Mouse (Mus musculus): Measurements from ENCODE around the gene Tshb.
A peak's percentile ranks its signal among the peaks of the same experiment; 100 is the strongest.

The Tshb gene

GRCm38 (mm10) chr3:102737106-102737505 lies 45.4 kb downstream of the Tshb start:
- DNase-seq (ENCODE audit: low spot score in 2 of 2), result no peak

- DNase-seq (ENCODE audit: low spot score in 2 of 2), result no peak
Measured at GRCm38 (mm10) chr3:102736436-102736835, 46.1 kb downstream of the Tshb start.

- DNase-seq (ENCODE audit: low spot score in 2 of 2), result no peak
Measured at GRCm38 (mm10) chr3:102735638-102736037, 46.9 kb downstream of the Tshb start.

GRCm38 (mm10) chr3:102735031-102735558 lies 47.4 kb downstream of the Tshb start:
- DNase-seq (ENCODE audit: low spot score in 2 of 2), result peak; percentile 22 to 50

DNA sequence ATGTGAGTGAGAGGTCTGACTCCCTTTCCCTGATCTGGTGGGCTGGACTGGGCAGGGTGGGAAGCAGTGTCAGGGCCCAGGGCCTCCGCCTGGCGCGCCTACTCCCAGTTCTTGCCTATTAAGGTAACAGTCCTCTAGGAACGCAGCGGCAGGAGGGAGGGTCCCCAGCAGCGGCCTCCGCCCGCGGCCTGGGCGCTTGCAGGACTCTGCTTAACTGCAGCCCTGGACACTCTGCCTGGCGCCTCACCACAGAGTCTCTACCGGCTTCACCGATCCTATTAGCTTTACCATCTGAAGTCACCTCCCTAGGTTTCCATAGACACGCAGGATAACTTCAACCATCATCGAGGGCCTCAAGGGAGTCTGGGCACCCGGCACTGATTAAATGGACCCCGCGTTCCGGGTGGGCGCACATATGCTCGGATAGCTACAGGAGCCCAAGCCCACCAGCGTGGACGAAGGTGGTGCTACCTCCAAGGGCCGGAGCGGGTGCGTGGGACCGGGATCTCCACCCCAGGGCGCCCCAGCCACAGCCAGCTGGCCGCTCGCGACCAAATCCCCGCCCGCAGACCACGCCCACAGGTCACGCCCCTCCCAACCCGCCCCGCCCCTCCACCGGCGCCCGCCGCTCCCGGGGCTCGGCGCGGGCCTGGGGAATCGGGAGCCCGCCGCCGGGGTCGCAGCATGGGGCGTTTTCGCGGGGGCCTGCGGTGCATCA lies 48.0 kb downstream of the Tshb start, which contains the start of gene Tspan2:
Gene Tspan2, plus strand, starts transcription at position 217 of the 718 bp plus-strand sequence.
- DNase-seq (ENCODE audit: low spot score in 2 of 2), result peak in 1 of 2 experiments; percentile 41

DNA sequence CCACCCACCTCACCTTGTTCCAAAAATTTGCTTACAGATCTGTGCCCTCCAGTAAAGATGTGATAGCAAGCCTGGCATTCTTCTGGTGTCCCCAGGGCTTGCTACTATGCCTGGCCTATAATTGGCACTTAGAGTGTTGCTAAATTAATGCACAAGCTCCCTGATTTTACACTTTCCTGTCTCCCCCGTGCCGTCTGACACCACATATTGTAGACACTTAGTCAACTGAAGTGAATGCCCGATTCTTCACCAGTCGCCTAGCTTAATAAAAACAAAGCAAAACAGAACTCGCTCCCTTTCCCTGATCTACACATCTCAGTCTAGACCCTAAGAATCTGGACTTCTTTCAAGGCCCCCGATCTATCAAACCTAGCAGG lies 48.6 kb downstream of the Tshb start:
- DNase-seq (ENCODE audit: low spot score in 2 of 2), result no peak

- DNase-seq (ENCODE audit: low spot score in 2 of 2), result no peak
Measured at GRCm38 (mm10) chr3:102733050-102733449, 49.5 kb downstream of the Tshb start.

GRCm38 (mm10) chr3:102732619-102733018 lies 49.9 kb downstream of the Tshb start:
- no peak for DNase-seq (ENCODE audit: low spot score in 2 of 2)

DNA sequence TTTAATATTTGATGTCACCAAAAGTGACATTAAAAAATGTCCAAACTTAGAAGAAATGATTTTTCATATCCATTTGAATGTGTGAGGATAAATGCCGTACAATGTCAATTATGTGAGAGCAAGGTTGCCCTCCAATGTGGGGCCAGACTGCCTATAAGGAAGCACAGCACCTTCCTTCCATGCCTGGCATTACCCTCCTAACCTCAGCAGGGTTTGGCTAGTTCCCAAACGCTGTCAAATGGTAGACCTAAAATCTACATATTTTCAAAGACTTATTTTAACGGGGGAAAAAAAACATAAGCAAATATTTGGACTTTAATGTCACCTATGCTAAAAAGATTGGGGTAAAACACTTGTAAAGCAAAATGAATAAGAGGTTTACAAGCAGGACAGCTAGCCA lies 51.4 kb downstream of the Tshb start:
- DNase-seq (ENCODE audit: low spot score in 2 of 2), result no peak

DNA sequence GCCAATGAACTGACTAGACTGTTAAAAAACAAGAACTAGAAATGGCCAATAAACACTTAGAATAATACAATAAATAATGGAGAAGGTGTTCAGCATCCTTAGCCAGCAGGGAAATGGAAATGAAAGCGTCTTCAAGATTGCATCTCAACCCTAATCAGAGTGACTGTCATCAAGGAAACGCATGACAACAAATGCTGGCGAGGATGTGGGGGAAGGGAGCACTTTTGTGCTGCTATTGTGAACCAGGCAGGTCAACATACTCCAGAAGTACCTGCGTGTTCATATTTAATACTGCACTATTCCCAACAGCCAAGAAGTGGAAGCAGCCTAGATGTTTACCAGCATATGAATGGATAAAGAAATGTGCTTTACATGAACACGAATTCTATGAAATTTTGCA lies 53.1 kb downstream of the Tshb start:
- DNase-seq (ENCODE audit: low spot score in 2 of 2), result no peak
